Mouse (Mus musculus): ENCODE data around the gene Actg1.
A peak's percentile ranks its signal among the peaks of the same experiment; 100 is the strongest.

The Actg1 gene

DNA sequence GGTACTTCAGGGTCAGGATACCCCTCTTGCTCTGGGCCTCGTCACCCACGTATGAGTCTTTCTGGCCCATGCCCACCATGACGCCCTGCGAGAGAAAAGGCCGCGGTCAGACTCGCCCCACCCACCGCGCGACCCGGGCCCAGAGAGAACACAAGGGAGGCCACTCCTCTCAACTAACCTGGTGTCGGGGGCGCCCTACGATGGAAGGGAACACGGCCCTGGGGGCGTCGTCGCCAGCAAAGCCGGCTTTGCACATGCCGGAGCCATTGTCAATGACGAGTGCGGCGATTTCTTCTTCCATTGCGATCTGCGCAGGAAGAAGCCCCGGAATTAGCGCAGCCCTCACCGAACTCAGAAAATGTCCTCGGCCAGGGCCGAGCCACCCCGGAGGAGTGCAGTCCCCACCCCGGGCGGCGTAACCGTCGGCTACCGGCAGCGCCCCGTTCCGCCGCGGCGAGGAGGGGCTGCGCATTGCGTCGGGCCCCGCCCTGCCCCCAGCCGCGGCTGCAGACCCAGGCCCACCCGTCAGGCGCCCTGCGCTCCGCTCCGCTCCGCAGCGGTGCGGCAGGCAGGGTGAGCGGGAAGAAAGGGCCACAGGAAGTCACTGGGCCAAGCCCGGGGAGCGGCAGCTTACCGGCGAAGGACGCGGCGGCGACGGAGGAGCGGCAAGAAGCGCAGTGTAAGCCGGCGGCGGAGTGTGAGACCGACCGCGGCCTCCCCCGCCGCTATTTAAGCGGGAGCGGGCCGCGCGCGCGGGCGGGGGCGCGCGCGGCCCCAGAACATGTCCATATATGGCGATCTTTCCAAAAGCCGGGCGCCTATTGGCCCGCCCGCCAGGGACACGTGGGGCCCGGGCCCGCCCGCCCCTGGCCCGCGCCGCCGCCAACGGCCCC, at the start of gene Actg1:
Gene Actg1 (minus strand): TSS at position 752 of the 893 bp plus-strand sequence.
- peak; percentile 87 for DNase-seq (ENCODE audit: low spot score)

DNA sequence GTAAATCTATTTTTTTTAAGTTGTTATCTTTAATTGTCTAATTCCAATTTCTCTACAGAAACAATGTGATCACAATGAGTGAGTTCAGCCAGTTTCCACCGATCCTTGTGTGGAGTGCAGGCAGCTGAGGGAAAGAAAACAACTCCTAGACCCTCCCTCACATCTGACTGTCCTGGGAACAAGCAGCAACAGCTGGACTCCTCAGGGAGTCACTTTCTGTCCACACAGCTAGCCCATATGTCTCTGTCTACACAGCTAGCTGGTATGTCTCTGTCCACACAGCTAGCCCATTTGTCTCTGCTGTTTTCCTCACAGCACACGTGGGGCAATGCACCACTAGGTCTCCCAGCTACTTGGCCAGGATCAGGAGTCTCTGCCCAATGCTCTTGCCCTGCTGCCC, 49.3 kb upstream of the Actg1 start:
- DNase-seq (ENCODE audit: low spot score) = no peak

DNA sequence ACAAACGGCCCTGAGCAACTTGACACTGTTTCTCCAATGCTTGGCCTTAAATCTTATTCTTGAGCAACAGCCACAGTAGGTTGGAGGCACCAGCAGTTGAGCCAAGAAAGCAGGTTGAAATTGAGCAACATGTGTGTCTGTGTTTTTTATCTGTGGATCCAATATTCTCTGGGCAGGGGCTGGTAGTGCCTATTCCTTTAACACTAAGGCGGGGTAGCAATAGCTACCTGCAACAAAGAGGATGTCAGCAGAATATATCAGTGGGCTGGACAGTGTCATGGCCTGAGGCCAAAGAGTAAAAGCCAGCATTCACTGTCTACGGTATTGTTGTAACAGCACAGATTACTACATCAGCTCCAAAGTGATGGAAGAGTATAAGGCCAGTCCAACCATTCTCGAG, 47.3 kb upstream of the Actg1 start:
- DNase-seq (ENCODE audit: low spot score) = no peak

DNA sequence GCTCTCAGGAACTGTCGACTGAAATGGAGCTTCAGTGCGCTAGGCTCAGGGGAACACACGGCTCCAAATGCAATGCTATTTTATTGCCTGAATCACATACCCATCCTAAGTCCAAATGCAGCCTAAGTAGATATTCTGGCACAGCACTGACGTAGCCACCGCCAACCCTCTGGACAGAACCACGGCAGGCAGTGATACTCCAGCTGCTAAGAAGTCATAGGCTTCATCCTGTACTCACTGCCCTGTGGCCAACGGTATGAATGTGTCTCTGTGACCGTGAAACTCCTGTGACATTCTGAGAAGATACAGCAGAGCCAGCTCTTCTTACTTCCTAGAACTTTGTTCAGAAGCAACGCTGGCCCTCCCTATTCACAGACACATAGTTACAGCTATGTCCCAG, 40.2 kb upstream of the Actg1 start:
- DNase-seq (ENCODE audit: low spot score) = no peak

DNA sequence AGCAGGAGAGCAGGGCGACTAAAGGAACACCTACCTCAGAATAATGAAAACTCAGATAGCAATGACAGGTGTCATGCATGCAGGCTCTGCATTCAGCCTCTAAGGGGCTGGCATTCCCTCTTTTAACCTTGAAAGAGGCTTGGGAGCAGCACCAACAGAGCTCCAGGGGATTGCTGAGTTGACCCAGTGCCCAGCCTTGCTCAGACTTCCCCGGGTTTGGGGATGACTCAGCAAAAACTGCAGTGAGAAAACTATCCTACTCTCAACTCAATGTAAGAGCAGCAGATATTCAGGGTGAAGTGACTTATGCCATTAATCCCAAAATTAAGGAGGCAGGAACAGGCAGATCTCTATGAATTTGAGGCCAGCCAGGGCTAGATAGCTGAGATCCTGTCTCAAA, 38.8 kb upstream of the Actg1 start:
- no peak for DNase-seq (ENCODE audit: low spot score)

DNA sequence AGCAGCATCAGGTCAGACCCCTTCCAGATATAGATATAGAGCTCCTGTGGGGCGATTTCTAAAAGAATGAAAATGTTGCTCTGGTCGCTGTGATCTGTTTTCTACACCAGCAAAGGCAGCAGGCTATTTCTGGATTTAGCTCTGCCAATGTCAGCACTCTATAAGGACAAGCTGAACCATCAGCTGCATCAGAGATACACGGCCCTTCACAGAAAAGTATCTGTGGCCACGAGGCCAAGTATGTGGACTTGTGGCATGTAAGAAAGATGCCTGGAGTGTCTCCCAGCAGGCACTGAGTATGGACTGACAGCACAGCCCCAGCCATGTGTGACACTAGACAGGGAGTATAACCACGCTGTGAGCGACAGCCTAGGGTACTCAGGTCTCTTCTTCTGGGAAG, 38.3 kb upstream of the Actg1 start:
- DNase-seq (ENCODE audit: low spot score) = no peak

DNA sequence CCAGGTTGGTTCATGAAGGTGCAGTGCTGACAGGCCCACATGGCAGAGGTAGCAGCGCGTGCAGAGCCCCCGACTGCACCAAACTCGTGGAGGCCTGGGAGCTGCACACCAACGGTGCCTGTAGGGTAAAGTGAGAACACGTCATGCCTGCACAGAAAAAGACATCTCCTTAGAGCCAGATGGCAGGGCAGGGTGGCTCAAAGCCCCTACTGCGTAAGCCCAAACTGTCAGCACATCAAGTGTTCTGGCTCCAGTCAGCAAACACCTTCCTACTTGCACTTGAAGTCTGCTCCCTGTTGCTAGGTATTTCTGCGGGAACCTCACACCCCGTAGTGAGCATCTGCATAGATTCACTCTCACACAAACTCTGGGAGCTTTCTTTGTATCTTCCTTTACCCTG, 34.2 kb upstream of the Actg1 start:
- no peak for DNase-seq (ENCODE audit: low spot score)

DNA sequence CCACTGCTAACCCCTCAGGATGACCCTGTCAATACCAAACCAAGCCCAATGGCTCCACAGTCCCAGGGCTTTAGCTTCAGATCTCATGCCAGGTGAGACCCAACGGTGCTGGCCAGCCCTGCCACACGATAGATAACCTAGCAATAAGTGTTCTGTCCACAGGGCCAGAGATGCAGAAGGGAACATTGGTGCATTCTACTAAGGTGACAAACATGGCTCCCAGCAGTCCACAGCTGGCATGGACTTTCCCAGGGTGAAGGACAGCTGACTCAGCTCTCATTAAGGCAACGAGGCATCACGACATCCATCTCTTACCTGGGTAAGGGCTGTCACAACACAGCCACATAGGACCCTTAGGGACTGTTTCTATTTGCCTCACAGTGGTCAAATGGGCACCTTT, 32.8 kb upstream of the Actg1 start:
- DNase-seq (ENCODE audit: low spot score) = no peak

DNA sequence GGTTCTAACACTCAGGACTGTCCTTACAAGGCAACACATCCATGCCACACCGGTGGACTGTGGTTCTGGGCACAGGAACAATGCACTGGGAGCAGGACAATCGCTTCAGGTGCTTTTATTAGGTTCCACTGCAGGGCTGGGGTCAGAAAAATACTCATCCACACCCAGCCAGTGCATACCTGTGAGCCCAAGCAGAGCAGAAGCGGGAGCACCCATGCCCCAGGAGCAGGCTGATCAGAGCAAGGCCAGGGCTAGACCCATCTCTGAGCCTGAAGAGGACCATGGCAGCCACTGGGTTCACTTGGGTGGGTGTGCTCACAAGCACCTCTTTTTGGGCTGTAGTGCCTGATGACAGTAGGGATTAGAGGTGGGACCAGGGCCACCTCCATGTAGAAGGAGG, 31.9 kb upstream of the Actg1 start:
- no peak for DNase-seq (ENCODE audit: low spot score)

DNA sequence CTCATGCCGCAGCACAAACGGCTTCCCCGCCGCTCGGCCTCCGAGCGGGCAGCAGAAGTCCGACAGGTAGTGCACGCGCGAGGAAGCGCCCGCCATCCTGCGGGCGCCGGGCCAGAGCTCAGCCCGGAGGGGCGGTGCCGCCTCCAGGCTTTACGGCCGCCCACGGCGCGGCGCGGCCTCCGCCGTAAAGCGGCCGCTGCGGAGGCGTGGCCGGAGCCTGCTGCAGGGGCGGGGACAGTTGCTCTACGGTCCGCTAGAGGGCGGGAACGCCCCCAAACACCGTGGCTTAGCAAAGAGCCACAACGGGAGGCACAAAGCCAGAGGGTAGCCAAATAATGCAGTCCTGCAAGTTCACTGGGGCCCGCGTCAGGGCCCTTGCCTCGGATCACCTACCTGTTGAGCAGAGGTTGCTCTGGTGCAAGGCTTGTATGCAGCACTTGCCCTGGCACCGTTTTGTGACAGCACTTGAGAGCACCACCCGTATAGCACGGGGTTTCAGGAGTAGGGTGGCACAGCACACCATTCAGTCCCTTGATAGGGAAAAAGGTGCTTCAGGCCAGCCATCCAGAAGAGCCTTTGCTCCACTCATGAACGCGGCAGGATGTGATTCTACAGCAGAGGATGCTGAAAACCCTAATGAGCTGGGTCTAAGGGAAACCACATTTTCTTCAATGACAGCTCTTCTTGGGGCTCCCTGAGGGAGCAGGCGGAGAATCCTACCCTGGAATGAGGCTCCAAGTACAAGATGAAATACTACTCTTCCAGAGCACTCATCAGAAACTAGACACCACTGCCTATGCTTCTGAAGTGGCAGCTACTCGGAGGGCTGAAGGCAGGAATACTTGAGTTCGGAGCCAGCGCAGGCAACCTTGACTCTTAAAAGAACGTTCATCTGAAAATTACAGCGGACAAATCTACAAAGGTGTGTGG, 30.5 kb upstream of the Actg1 start, which contains the start of gene Faap100:
Gene Faap100 (minus strand): TSS at position 154 of the 930 bp plus-strand sequence.
- DNase-seq (ENCODE audit: low spot score) = peak; percentile 92

DNA sequence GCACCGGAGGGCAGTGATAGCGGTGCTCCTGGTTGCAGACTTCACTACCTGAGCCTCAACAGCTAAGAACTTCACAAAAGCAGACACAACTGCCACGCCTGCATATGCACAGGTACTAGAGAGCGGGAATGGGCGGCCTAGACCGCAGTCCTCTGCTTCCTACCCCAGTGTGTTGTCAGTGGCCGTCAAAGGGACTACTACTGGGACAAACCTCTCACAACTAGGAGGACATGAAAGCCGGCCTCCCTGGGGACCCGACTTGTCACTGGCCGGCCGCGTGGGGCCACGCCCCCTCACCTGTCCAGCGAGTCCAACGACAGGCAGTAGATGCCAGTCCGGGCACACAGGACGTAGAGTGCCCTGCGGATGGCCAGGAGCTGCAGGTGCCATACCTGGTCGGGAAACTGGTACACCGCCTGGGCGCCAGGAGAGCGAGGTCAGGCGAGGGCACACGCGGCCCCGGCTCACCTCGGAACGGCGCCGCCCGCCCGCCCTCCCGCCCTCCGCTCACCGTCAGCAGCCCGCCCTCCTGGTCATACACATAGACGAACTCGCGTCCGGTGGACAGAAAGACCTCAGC, 29.8 kb upstream of the Actg1 start:
- peak; percentile 44 for DNase-seq (ENCODE audit: low spot score)

DNA sequence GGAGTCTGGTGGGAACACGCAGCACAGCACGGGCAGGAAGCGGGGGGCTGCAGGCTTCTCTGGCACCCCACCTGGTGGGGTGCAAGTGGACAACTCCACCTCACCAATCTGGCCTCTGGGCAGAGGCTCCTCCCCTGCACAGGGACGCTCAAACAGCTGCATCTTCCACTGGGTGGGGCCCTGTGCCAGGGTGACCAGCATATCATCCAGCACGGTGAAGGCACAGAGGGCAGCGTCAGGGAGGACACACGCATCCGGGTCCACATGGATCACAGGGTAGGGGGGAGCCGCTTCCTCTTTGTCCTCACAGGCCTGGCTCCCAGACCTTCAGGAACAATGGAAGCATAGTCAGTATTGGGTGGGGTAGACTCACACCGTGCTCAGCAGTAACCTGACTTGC, 29.0 kb upstream of the Actg1 start:
- DNase-seq (ENCODE audit: low spot score) = no peak

DNA sequence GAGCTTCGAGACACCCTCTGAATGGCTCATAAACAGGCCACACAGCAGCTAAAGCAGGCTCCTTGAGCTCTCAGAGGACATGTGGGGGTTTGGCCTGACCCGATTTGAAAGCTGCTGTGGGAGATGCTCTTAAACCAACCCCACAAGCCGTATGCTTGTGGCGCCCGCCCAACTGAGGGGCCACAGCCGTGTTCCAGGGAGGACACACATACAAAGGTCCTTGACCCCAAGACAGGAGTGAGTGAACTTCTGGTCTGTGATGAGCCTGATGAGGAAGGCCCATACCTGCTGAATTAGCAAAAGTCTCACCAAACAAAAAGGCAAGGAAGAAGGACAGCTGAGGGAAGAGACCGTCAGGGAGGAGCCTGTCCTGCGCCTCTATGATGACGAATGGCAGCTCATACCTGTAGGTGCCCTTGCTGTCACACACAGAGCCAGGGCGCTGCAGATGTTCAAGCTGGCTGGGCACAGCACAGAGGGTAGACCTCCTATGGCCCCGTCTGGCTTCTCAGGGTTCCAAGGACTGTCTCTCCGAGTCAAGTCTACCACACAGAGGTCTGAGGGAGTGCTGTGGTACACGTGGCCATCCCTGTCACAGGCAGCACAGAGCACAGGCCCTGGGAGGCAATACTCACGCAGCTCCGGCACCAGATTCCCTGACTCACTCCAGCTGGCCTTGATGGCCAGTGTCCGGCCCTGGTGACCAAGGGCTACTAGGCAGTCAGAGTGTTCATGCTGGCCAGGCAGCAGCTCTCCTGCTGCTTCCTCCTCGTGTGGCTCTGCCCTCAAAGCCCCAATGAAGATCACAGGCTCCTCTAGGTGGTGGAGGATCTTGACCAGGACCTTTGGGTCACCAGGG, 28.2 kb upstream of the Actg1 start:
- DNase-seq (ENCODE audit: low spot score) = no peak

DNA sequence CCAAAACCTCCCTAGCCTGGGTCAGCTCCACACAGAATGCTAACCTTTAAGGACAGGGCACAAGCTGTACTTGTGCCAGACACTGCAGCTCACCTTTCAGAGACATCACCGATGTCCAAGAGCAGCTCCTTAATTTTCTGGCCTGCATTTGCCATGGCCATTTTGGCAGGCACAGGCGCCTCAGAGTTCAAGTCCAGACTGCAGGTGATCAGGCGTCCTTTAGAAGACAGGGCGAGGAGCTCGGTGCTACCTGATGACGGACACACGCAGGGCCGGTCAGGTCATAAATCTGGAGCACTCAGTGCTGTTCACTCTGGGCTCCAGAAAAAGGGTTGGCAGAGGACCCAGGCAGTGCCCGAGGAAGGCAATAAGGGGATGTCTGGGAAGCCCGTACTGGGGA, 27.0 kb upstream of the Actg1 start:
- DNase-seq (ENCODE audit: low spot score) = no peak

DNA sequence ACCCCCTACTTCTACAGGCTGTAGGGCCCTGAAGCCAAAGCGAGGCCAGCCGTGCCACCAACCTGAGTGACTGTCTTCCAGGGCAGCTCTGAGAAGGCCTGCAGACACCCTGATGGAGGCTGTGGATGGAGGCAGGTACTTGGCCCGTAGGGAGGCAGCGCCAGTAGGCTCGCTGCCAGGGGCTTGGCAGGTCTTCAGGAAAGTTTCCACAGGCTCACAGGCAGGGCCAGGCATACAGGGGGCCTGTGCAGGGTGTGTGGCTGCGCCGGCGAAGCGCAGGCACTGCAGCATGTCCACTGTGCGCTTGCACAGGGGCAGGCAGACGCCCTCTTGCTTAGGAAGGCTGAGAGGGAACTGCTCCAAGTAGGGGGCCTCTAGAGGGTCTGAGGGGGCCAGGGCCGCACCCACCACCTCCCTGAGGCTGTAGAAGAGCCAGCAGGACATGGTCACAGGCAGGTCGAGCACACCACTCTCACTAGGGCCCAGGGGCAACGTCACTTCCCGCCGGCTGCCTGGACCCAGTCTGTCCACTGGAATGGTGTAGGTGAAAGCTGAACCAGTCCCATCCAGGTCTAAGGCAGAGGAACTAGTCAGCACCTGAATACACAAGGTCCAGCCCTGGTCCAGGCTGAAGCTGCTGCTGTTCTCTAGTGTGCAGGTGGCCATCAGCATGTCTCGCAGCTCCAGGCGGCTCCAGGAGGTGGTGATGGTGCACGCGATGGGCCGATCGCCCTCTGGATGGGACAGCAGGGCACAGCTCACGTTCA, 25.7 kb upstream of the Actg1 start:
- DNase-seq (ENCODE audit: low spot score) = peak; percentile 68

DNA sequence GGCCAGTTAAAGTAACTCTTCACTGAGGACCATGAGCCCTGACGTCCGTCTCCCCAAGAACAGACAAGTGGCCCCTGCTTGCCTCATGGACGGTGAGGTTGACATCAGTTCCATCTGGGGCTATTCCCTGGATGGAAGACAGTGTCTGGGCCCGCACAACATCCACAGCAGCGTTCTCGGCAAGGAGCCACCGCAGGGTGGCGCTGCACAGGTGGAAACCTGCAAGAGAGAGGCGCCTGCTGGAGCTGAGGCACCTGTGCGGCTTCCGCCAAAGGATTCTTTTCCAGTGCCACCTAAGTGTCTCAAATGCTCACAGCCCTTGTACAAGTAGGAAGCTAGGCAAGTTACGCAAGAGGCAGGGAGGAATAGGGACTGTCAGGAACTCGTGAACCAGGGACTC, 24.7 kb upstream of the Actg1 start:
- DNase-seq (ENCODE audit: low spot score) = no peak

DNA sequence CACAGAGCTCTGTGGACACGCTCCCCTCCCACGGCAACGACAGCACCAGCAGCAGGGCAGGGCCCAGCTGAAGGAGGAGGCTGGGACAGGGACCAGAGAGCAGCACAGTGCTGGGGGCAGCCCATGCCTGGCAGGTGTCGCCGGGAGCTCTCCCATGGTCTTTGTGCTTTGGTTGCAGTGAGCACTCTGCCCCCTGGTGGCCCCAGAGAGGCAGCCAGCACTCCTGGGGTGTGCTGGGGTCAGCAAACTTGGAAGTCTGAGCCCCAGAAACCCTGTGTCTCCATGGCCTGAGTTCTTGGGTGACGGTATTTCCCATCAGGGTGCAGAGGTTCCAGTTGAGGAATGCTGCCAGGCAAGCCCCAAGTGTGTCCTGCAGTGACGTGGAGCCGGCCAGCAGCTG, 21.3 kb upstream of the Actg1 start:
- peak; percentile 71 for DNase-seq (ENCODE audit: low spot score)

DNA sequence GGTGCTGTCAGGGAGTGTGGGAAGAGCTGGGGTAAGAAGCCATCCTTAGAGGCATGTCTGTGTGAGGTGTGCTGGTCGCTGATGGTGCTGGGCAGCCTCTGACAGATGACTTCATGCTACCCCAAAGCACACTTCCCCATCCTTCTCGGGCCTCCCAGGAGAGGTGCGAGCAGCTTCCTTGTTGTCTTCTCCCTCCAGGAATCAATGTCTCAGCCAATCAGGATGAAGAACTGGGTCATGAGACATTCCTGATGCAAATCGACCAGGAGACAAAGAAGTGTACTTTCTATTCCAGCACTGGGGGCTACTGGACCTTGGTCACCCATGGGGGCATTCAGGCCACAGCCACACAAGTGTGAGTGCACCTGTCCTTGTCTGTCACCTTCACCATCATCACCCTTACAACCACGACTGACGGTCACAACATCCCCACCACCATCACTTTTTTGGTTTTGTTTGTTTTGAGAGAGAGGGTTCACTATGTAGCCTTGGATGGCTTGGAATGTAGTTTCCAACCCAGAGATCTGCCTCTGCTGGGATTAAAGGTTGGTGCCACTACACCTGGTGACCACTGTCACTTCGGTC, 18.2 kb upstream of the Actg1 start:
- DNase-seq (ENCODE audit: low spot score) = no peak

DNA sequence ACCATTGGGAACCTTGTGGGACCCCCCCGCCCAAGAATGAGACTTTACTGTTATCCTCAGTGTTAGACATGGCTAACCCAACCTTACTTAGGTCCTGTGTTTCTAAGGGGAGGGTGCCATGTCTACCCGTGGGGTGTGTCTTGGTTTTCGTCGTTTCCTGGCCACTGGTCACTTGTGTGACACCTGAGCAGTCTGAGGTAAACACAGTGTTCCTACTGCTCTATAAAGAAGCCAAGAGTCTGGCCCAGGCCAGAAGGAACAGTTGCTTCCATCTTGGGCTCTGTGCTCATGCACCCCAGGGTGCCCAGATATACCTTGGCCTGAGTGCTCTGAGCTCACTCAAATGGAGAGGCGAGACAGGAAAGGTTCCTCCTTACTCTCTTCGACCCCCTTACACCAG, 14.5 kb upstream of the Actg1 start:
- DNase-seq (ENCODE audit: low spot score) = no peak

DNA sequence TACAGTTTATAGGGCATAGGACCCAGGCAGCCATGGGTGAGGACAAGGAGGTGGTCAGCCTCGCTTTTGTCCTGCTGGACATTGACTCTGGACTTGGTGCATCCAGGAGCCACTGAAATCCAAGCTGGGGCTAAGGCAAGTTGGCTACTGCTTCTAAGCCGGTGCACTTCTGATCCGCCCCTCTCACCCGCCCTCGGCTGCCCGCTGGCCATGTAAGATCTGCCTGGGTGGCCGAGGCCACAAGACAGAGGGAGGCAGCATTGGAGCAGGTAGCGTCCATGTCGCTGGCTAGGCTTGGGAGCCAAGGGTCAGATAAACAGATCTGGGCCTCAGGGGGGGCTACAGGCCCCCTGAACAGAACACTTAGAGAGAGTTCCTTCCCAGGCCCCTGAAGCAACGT, 13.0 kb upstream of the Actg1 start, which contains the start of gene Fscn2:
Gene Fscn2 (plus strand): TSS at position 240 of the 400 bp plus-strand sequence.
- no peak for DNase-seq (ENCODE audit: low spot score)
